Mouse (Mus musculus): Measurements from ENCODE around the gene Pde6b.

The Pde6b gene

GRCm38 (mm10) chr5:108462446-108462845 is 74.3 kb downstream of the Pde6b start:
- no peak for ATAC-seq (ENCODE audit: low TSS enrichment)

GRCm38 (mm10) chr5:108465131-108465891 is 77.1 kb downstream of the Pde6b start:
- ATAC-seq (ENCODE audit: low TSS enrichment): no peak

DNA sequence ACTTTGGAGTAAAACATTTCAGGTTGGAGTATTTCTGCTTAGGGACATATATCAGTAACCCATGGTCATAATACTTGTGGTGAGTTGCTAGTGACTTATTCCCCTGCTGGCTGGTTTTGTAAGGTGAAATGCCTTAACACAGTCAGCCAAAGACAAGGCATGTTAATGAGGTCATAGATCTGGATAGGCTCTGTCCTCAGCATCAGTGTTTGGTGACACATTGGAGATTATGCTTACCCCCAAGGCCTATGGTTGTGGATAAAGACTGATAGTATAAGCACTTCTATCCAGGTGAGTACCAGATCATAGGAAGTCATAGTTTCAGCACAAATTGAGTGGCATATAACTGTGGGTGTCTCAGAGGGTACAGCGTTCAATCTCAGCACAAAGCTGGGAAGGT is 78.5 kb downstream of the Pde6b start:
- ATAC-seq (ENCODE audit: low TSS enrichment): no peak

DNA sequence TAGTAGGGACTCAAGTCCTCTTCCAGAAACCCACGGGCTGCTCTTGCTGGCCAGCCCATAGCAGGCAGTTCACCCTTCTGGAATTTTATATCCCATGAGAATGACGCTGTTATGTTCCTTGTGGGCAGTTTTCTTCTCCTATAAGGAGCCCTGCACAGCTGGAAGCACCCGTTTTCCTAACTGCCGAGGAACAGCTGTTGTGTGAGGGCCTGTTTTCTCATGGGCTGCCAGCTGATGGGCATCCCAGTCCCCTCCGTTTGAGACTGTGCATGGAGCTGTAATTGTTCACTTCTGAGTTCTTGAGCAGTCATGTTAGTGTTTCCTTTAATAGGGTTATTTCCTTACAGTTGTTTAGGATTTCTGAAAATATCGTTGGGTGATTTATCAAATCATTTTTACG is 81.4 kb downstream of the Pde6b start:
- no peak for ATAC-seq (ENCODE audit: low TSS enrichment)

GRCm38 (mm10) chr5:108473737-108474136 is 85.5 kb downstream of the Pde6b start:
- ATAC-seq (ENCODE audit: low TSS enrichment): no peak

GRCm38 (mm10) chr5:108475977-108476376 is 87.8 kb downstream of the Pde6b start:
- peak; percentile 86 for ATAC-seq (ENCODE audit: low TSS enrichment)

Data from frontal cortex, adult (tissue).